19 mouse cellular contexts compared by ENCODE assay signal in the genomic region with DNA sequence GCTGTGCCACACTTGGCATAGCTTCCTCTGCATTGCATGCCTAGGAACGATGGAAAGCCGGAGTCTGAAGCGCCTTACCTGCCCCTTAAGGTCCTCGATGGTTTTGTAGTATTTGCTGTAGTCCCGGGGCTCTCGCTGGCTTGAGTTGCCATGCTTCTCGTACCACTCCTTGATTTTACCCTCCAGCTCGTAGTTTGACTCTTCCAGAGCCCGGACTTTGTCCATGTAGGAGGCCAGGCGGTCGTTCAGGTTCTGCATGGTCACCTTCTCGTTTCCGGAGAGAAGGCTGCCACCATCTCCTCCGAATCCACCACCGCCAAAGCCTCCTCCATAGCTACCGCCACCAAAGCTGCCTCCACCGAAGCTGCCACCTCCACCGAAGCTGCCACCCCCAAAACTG. TPM values are rescaled to one million over a fixed set of nuclear protein-coding genes. Genes with fewer than 3 reads are reported as not detected.
"Had no signal": no experiment of that assay in that cellular context is flagged by ENCODE, and none has a peak within 500 bp of the region (broad histone marks: within the 10 kb centered on the region; RNA-seq: fewer than 3 reads in every experiment).

No protein-coding gene starts in this region.

- H3K27me3 ChIP-seq: stomach, embryonic 15.5 days had no signal

- H3K27ac ChIP-seq: limb, embryonic 13.5 days; liver, embryonic 15.5 days; midbrain, embryonic 13.5 days; stomach, embryonic 15.5 days had no signal

- H3K9me3 ChIP-seq: limb, embryonic 13.5 days; liver, embryonic 15.5 days; midbrain, embryonic 13.5 days; stomach, embryonic 15.5 days had no signal

- H3K4me2 ChIP-seq: limb, embryonic 13.5 days; liver, embryonic 11.5 days; liver, embryonic 15.5 days; midbrain, embryonic 13.5 days; stomach, embryonic 15.5 days had no signal

- H3K4me3 ChIP-seq: limb, embryonic 13.5 days; liver, embryonic 15.5 days; midbrain, embryonic 13.5 days; stomach, embryonic 15.5 days had no signal

- H3K4me1 ChIP-seq: stomach, embryonic 15.5 days had no signal

- H3K9ac ChIP-seq: limb, embryonic 13.5 days; liver, embryonic 15.5 days; stomach, embryonic 15.5 days had no signal

- DNase-seq: layer of hippocampus, adult 9-11 months; layer of hippocampus, postnatal 36 days; lung, adult 2 months; lung, postnatal 36 days; right cerebral cortex, postnatal 14 days; thymus, adult 2 months; thymus, postnatal 25 days had no signal

- ATAC-seq: inflammation-experienced regulatory T-cells, adult 6 months; intestine, postnatal 0 days; lung, postnatal 0 days; midbrain, embryonic 13.5 days had no signal

- H3K36me3 ChIP-seq: limb, embryonic 13.5 days; liver, embryonic 15.5 days; stomach, embryonic 15.5 days had no signal

RNA-seq across cellular contexts. Expression of a gene that starts 14.0 kb away (rescaled TPM):
- polyA plus RNA-seq: inflammation-experienced regulatory T-cells, adult 6 months; intestine, postnatal 0 days; liver, embryonic 11.5 days; liver, embryonic 15.5 days; spleen, adult 2 months; thymus, adult 2 months; urinary bladder, adult 2 months had no signal

RNA-seq across cellular contexts. Expression of a gene that starts 33.4 kb away (rescaled TPM):
- polyA plus RNA-seq: inflammation-experienced regulatory T-cells, adult 6 months; limb, embryonic 13.5 days; liver, embryonic 11.5 days; liver, embryonic 15.5 days; lung, postnatal 0 days; neural tube, embryonic 14.5 days; testis, adult 2 months had no signal

RNA-seq across cellular contexts. Expression of a gene that starts 37.8 kb away (rescaled TPM):
- polyA plus RNA-seq: inflammation-experienced regulatory T-cells, adult 6 months; intestine, postnatal 0 days; limb, embryonic 13.5 days; liver, embryonic 11.5 days; liver, embryonic 15.5 days; lung, adult 2 months; lung, postnatal 0 days; midbrain, embryonic 13.5 days; neural tube, embryonic 14.5 days; spleen, adult 2 months; stomach, embryonic 15.5 days; testis, adult 2 months; urinary bladder, adult 2 months had no signal

RNA-seq across cellular contexts. Expression of a gene that starts 49.3 kb away (rescaled TPM):
- polyA plus RNA-seq: inflammation-experienced regulatory T-cells, adult 6 months; lung, adult 2 months; midbrain, embryonic 13.5 days had no signal
